Mouse (Mus musculus) CH12F3 (cell line): ENCODE measurements around the gene Cdc14a.

ENCODE experiments used
- in situ Hi-C: fragments of 300-500 bp; cut with MboI; formaldehyde crosslinking; loops from 2 replicates; pipeline ENCODE4 v1.14.3; 2020; ENCODE audit warnings: low sequenced_read_pairs

Cdc14a gene

GRCm38 (mm10) chr3:116228360-116229245, 195.2 kb downstream of the Cdc14a start:
- in situ Hi-C loops, result loop anchor here (25.0 kb wide), 1 partner anchor 191 kb away; no protein-coding TSS in a partner anchor

- in situ Hi-C loops, result loop anchor here (25.0 kb wide), 1 partner anchor 190 kb away; no protein-coding TSS in a partner anchor
Observed at GRCm38 (mm10) chr3:116227383-116227782, 196.4 kb downstream of the Cdc14a start.

- in situ Hi-C loops, result loop anchor here (25.0 kb wide), 1 partner anchor 190 kb away; no protein-coding TSS in a partner anchor
Observed at GRCm38 (mm10) chr3:116226915-116227314, 196.9 kb downstream of the Cdc14a start.
